Mouse (Mus musculus): ENCODE results near the gene Prl2c2. TPM values are rescaled to one million over a fixed set of nuclear protein-coding genes. Genes with fewer than 3 reads are reported as not detected.
"Not testable (repeated sequence)": the region's sequence is repeated elsewhere in the genome, so short reads cannot be mapped to it uniquely, and the experiment has no call there.

Prl2c2 gene
- not detected for total RNA-seq (2021)

GRCm38 (mm10) chr13:13005283-13005682, at the start of gene Prl2c2:
Gene Prl2c2 (minus strand): TSS chr13:13005383.
- DNase-seq (ENCODE audit: low spot score in 2 of 2); intact Hi-C loops (cut with DNase I): not testable (repeated sequence)

DNA sequence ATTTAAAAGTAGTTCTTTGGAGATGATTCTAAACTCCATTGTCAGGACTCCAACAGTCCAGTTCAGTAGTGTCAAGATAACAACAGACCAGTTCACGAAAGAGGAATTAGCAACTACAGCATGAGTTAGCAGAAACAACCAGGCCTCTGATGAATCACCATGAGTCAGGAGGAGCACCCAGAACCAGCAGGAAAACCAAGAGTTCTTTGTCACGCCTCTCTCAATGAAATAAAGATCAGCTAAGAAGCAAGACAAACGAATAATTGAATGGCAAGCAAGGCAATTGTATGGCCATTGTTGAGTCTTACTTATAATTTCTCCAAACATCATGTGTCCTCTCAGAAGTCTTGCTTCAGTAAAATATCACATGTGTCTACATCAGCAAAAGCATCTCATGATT, 20.7 kb upstream of the Prl2c2 start:
- DNase-seq (ENCODE audit: low spot score in 2 of 2); intact Hi-C loops (cut with DNase I): not testable (repeated sequence)

- DNase-seq (ENCODE audit: low spot score in 2 of 2); intact Hi-C loops (cut with DNase I): not testable (repeated sequence)
These were observed 8.9 kb upstream of the Prl2c2 start for GRCm38 (mm10) chr13:13013993-13014549.

Other genes starting within 250 kb of the Prl2c2 start
- gene Prl2c3, start 205.3 kb downstream of the Prl2c2 start, total RNA-seq (2021) = not detected
- not detected for gene Prl2c5, start 177.3 kb upstream of the Prl2c2 start, total RNA-seq (2021)

Measured in left cerebral cortex, postnatal 25 days (tissue).